Mouse (Mus musculus) liver, embryonic 16.5 days (tissue): Measurements from ENCODE around the gene Insc. TPM values are rescaled to one million over a fixed set of nuclear protein-coding genes. Genes with fewer than 3 reads are reported as not detected.

Experiments used
- ATAC-seq: fragments of 200-750 bp; cut with Nextera tagmentation; 2 replicates; pipeline ENCODE4 v1.8.0; 2017; ENCODE audit warnings: low read depth, mild to moderate bottlenecking, moderate number of reproducible peaks, moderate library complexity
- H3K27ac ChIP-seq: fragments of 300-500 bp; sonication (generic); 2 replicates; pipeline ENCODE4 v1.5.1; 2014; ENCODE audit warnings: mild to moderate bottlenecking, low read length
- H3K27me3 ChIP-seq: fragments of 300-500 bp; sonication (generic); 2 replicates; pipeline ENCODE4 v1.6.1; 2014; ENCODE audit warnings: low read depth, low read length, mixed read lengths; ENCODE audit not compliant: control insufficient read depth, insufficient read depth
- H3K36me3 ChIP-seq: fragments of 300-500 bp; sonication (generic); 2 replicates; pipeline ENCODE4 v1.6.1; 2014; ENCODE audit warnings: mild to moderate bottlenecking; ENCODE audit not compliant: control insufficient read depth, insufficient read depth
- H3K4me1 ChIP-seq: fragments of 300-500 bp; sonication (generic); 2 replicates; pipeline ENCODE4 v1.6.1; 2014; ENCODE audit warnings: low read depth, low read length, mixed read lengths; ENCODE audit not compliant: control insufficient read depth
- H3K4me2 ChIP-seq: fragments of 300-500 bp; sonication (generic); 2 replicates; pipeline ENCODE4 v1.6.1; 2014; ENCODE audit warnings: low read depth, low read length, mixed read lengths
- H3K4me3 ChIP-seq: fragments of 300-500 bp; sonication (generic); 2 replicates; pipeline ENCODE4 v1.5.1; 2014; ENCODE audit warnings: low read depth, mild to moderate bottlenecking, low read length
- H3K9ac ChIP-seq: fragments of 300-500 bp; sonication (generic); 2 replicates; pipeline ENCODE4 v1.6.1; 2014; ENCODE audit warnings: low read depth, low read length
- H3K9me3 ChIP-seq: fragments of 300-500 bp; sonication (generic); replicated peaks from 2 replicates; pipeline ENCODE4 v1.6.1; 2016; ENCODE audit warnings: low read length; ENCODE audit not compliant: control insufficient read depth
- WGBS: fragments of 180-500 bp; shearing (Covaris S2); extraction: QIAGEN DNeasy Blood & Tissue Kit; methylation state at CpG from one replicate; pipeline ENCODE4 v1.1.7; 2014; ENCODE audit not compliant: insufficient replicate concordance; 5-methylcytosine and 5-hydroxymethylcytosine counted together
- polyA plus RNA-seq: library from polyadenylated mRNA; unstranded; fragments of >200 nt; fragmentation: Nextera tagmentation; extraction: Ambion mirVana; gene quantifications from 2 replicates; pipeline ENCODE4 v1.2.1, GENCODE M21; 2015

Insc gene
- polyA plus RNA-seq, 1 experiment from 2014 or later = 25.6 TPM

DNA sequence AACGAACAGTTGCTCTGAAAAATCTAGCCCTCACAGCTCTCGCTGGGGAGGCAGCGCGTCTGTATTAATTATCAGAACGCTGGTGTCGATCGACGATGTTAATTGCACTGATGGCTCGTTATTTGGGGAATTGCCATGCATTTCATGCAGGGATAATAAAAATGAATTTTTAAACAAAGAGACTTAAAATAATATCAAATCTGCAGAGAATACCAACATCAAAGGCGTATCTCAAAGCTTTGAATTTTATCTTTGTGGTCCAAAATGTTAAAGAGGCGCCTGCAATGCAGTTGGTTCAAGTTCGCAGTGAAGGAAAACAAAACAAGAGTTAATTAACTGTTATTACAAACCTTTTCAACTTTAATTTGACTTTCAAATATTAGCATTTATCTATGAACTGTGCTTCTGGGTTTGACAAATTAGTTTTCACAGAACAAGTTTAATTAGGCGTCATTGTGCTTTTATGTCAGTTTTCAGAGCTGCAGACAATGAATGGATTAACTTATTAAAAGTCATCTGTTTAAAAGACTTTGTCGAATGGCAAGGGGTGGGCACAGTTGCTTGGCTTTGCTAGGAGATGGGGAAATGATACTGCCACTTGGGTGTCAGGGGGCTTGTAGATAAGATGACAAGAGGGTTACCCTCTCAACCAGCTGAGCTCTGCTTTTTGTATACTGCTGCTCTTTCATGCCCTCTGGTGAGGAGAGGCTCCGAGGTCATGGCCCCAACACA is 153.6 kb downstream of the Insc start:
- Histone ChIP-seq H3K9me3 (no peaks in the 10 kb centered on the region), H3K9ac (no peak overlapping the region), H3K27ac (no peak overlapping the region), H3K36me3 (no peaks in the 10 kb centered on the region), H3K4me3 (no peak overlapping the region), H3K4me1 (no peaks in the 10 kb centered on the region), H3K4me2 (no peak overlapping the region), H3K27me3 (no peaks in the 10 kb centered on the region)
- no peak for ATAC-seq
- WGBS = 76% methylated on average over 15 of the region's 15 CpGs

Other genes with a start within 250 kb of the Insc start
- gene Cyp2r1, start 180.7 kb upstream of the Insc start, polyA plus RNA-seq = 1.1 and 1.7 TPM in 2 replicates
- gene Calca, start 107.3 kb upstream of the Insc start, polyA plus RNA-seq = 0.24 and 0.32 TPM in 2 replicates
- gene Calcb, start 25.1 kb upstream of the Insc start, polyA plus RNA-seq = not detected in 2 replicates